Mouse (Mus musculus): ENCODE data around the gene Coq10a.
"Not testable (repeated sequence)": the region's sequence is repeated elsewhere in the genome, so short reads cannot be mapped to it uniquely, and the experiment has no call there.

Coq10a gene

GRCm38 (mm10) chr10:128344568-128345275 lies 24.1 kb downstream of the Coq10a start:
- DNase-seq (ENCODE audit: inconsistent ontology term) = peak; percentile 100

GRCm38 (mm10) chr10:128343436-128343835 lies 25.4 kb downstream of the Coq10a start:
- peak; percentile 80 for DNase-seq (ENCODE audit: inconsistent ontology term)

DNA sequence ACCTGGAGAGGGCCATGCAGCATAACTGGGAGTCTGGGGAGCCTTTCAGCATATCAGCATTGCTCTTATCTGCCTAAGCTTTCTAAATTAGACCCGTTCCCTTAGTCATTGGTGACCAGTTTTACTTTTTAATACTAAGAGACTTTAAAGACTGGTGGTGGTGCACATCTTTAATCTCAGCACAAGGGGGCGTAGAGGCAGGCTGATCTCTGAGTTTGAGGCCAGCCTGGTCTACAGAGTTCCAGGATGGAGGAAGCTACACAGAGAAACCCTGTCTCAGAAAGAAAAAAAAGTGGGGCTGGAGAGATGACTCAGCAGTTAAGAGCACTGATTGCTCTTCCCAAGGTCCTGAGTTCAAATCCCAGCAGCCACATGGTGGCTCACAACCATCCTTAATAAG lies 28.5 kb downstream of the Coq10a start:
- DNase-seq (ENCODE audit: inconsistent ontology term) = no peak

GRCm38 (mm10) chr10:128338948-128339347 lies 29.8 kb downstream of the Coq10a start:
- DNase-seq (ENCODE audit: inconsistent ontology term) = no peak

- no peak for DNase-seq (ENCODE audit: inconsistent ontology term)
Measured at GRCm38 (mm10) chr10:128338415-128338814, 30.4 kb downstream of the Coq10a start.

DNA sequence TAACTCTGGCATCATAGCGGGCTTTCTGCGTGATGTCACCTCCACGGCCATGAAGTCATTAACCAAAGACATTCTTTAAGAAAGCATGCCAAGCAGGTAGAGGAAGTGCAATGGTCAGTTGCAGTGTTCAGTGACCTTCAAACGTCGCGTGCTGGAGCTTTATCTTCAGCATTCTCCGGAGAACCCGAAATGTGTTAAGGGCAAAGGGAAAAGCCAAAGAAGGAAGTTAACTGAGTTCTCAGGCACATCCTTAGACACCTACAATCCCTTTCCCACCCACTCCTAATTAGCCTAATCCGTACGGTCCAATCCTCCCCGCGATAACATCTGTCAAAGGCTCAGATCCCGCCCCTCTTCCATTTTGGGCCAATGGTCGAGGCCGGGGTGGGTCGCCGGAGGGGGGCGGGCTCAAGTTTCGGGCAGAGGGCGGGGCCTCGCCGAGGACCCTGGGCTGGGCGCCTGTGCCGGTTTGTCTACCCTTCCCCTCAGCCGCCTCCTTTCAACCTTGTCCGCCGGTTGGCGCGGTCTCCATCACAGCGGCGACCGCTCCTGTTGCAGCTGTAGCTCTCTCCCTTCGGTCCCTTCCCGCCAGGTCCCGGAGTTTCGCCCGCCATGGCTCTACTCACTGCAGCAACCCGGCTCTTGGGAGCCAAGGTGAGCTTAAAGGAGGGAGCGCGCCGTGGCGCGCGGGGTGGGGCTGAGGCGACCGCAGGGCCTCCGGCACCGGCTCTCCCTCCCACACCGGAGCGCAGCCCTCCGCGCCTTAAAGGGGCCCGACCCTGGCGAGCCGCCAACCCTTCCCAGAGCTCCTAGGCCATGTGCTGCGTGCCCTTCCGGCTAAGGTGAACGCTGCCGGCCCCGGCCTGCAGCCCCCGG lies 31.3 kb downstream of the Coq10a start, which contains the start of gene Cs:
Gene Cs (plus strand): TSS at position 429 of the 876 bp plus-strand sequence.
- DNase-seq (ENCODE audit: inconsistent ontology term) = peak; percentile 97

GRCm38 (mm10) chr10:128336597-128336996 lies 32.2 kb downstream of the Coq10a start:
- no peak for DNase-seq (ENCODE audit: inconsistent ontology term)

- no peak for DNase-seq (ENCODE audit: inconsistent ontology term)
Measured at GRCm38 (mm10) chr10:128336195-128336594, 32.6 kb downstream of the Coq10a start.

GRCm38 (mm10) chr10:128335582-128335981 lies 33.2 kb downstream of the Coq10a start:
- peak; percentile 68 for DNase-seq (ENCODE audit: inconsistent ontology term)

- DNase-seq (ENCODE audit: inconsistent ontology term) = not testable (repeated sequence)
Measured at GRCm38 (mm10) chr10:128332358-128333249, 36.2 kb downstream of the Coq10a start.

DNA sequence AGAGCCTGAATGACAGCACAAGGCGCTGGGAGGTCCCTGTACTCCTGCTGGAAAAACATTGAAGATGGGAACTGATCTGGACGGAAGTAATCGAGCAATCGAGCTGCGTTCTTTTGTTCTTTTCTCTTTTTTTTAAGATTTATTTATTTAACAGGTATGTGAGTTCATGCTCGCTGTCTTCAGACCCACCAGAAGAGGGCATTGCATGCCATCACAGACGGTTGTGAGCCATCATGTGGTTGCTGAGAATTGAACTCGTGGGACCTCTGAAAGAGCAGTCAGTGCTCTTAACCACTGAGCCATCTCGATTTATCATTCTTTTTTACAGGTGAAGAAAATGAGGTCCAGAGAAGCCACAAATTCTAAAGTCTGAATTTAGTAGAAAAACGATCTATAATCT lies 41.2 kb downstream of the Coq10a start:
- DNase-seq (ENCODE audit: inconsistent ontology term) = no peak

GRCm38 (mm10) chr10:128326825-128327224 lies 42.0 kb downstream of the Coq10a start:
- DNase-seq (ENCODE audit: inconsistent ontology term) = no peak

DNA sequence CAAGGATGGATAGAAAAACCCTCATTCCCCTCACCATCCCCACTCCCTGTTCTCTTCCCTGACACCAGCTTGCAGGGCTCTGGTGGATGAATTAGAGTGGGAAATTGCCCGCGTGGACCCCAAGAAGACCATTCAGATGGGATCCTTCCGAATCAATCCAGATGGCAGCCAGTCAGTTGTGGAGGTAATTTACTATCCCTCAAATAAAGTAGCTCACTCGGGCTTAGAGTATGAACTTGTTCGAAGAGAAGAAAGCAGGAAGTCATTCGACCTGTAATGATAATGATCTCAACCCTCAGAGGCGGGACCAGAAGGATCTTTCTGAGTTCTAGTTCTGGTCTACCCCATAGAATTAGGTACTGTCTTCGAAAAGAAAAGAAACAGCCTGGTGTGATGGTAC lies 45.3 kb downstream of the Coq10a start:
- no peak for DNase-seq (ENCODE audit: inconsistent ontology term)

DNA sequence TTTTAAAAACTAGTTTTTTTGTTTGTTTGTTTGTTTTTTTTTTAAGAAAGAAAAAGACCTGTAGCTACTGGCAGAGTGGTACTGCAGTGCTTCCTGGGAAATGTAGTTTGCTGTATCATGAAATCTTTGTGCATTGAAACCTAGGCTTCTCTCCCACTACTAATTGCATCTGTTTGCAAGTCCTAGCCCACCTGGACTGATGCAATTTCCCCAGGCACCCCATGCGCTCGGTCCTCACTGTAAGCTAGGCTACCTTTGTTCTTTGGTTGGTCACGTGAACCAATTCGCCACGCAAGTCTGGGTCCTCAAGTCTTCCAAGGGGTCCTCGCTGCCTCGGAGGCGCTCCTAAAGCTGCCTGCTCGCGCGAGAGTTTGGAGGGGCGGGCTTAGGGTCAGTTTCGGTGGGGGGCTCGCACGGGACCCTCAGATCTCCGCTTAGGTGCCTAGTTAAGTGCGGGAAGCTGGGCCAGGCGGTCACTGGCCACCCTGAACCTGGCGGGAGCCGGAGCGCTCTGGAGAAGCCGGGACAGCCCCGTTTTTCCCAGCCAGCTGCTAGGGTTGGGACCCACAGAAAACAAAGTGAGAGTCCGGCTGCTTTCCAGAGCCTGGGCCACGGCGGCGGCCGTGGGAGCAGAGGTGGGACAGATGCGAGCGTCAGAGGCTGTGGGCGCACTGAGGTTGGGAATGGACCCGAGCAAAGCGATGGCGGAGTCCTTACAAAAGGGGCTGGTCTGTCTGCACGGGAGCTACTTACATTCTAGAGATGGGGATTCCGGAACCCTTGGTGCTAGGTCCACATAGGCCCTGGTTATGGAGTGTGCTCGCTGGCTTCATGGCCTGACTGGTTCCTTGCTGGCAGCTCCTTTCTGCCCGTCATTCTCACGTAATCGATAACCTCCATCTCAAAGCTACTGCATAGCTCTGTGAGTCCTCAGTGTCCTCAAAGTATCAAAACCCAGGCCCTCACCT lies 46.4 kb downstream of the Coq10a start, which contains the start of gene Cnpy2:
Gene Cnpy2 (plus strand): TSS at position 319 of the 968 bp plus-strand sequence.
- peak; percentile 89 for DNase-seq (ENCODE audit: inconsistent ontology term)

DNA sequence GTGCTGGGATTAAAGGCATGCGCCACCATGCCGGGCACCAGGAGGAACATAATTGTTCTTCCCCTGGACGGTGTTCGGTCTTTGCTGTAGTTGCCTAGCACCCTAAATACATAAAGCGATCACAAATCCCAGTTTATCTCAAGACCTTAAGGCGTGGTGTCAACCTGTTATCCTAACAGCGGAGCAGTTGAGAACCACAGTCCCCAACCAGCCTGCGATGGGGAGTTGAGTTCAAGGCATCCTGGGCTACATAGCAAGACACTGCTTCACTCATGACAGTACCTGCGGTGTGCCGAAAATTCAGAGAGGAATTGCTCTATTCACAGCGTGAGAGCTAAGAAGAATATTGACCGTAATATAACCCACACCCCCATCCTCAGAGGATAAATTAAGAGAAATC lies 47.2 kb downstream of the Coq10a start:
- DNase-seq (ENCODE audit: inconsistent ontology term) = no peak

DNA sequence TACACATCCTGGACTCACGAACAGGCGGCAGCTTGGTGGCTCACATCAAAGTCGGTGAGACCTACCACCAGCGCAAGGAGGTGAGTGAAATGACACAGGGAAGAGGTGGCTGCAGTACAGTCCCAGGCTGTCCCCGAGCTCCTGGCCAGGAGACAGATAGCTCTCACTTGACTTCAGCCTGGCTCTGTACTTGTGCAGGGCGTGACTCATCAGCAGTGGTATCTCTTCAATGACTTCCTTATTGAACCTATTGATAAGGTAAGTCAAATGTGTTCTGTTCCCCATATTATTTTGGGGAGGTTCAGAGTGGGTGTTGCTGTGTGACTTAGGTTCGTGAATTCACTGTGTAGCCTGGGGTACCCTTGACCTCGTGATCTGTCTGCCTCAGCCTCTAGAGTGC lies 53.2 kb downstream of the Coq10a start:
- DNase-seq (ENCODE audit: inconsistent ontology term) = no peak
